Mouse (Mus musculus) hematopoietic stem cell, adult 5-6 weeks (primary cell): Measurements from ENCODE around the gene Gm29427. TPM values are rescaled to one million over a fixed set of nuclear protein-coding genes. Genes with fewer than 3 reads are reported as not detected.

Source experiments
- ATAC-seq, 2 experiments: fragments of 125-278 bp in 1 of 2; replicated peaks in 1 of 2; 2 replicates each; pipeline ENCODE4 v1.8.0; 2016 to 2017; ENCODE audit warnings: inconsistent platforms in 2 of 2, mild to moderate bottlenecking in 2 of 2, moderate number of reproducible peaks in 2 of 2, low read depth in 1 of 2, moderate TSS enrichment in 1 of 2; ENCODE audit not compliant: low FRiP score in 2 of 2, poor library complexity in 2 of 2, severe bottlenecking in 2 of 2, insufficient read depth in 1 of 2, low TSS enrichment in 1 of 2
- total RNA-seq: library from RNA; stranded (forward); fragments of 172-1452, 232-1000 nt; gene quantifications from 2 replicates; pipeline ENCODE4 v1.2.3, GENCODE M21; 2017

The Gm29427 gene
- total RNA-seq = not detected in 2 replicates

DNA sequence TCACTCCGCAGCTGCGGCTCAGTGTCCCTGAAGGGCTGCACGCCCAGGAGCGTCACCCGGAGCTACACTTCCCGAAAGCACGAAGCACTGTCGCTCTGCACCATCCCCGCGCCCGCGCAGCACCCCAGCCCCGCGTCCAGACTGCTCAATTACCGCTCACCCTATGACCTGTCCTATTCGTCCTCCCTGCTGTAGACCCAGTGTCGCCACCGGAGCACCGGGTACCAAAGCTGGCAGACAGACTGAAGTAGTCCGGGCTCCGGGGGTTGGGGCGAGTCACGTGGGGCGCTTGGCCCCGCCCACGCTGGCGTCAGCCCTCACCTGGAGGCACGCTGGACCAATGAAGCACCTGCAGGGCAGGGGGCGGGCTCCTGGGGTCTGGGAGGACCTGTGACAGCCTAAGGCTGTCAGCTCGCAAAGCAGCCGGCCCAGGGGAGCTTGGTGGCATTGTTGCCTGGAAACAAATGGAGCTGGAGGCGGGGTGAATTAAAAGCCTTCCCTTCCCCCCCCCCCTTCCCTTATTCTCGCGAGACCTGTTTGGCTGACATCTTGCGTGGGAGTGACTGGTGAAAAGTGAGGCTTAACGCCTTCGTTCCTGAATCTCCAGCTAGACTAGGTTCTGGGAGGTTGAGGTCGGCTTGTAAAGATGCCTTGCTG lies at the start of gene Gm29427:
Gene Gm29427, minus strand, starts transcription at position 239 of the 657 bp plus-strand sequence.
- ATAC-seq = peak; percentile 75 to 78

DNA sequence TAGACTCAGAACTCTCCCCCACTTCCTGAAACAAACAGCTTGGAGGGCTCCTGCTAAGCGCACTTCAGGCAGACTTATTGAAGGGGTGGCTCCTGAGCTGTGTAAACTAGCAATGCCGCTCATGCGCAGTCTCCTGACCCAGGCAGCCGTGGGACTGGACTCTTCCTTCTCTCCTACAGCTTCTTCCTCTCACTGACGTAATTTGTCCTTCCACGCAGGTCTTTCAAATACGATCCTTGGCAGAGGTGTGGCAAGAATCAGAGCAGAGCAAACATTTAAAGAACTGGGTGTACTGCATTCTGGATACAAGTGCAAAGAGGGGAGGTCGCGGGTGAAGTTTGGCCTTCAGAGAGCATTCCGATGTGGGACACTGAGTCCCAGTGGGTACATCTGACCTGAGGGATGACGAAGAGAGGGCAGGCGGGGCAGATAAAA lies 48.4 kb upstream of the Gm29427 start:
- peak; percentile 51 to 80; a peak in 3 of 4 replicates for ATAC-seq

DNA sequence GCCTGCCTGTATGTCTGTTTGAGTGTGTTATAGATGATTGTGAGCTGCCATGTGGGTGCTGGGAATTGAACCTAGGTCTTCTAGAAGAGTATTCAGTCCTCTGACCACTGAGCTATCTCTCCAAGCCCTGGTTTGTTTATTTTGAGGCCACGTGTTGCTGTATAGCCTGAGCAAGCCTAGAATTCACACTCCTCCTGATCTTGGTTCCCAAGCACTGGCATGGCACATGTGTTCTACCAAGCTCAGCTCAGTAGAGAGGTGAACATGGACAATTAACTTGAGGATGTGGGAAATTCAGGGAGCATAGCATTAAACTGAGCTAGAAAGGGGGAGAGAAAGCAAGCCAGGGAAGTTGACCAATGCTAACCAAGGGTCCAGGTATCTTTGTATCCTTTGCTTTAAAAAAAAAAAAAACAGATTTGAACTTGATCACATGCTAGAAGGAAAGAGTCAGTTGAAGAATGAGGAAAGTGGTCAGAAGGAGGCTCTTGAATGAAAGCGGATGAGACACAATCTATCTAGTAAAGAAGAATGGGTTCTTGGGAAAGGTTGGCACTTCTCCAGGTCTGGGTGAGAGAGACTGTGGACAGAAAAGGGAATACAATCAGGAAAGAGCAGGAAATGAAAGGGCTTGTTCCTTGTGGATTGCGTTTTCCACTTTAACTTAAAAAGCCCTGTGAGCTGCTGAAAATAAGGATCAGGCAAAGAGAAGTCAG lies 46.6 kb upstream of the Gm29427 start:
- no peak for ATAC-seq

DNA sequence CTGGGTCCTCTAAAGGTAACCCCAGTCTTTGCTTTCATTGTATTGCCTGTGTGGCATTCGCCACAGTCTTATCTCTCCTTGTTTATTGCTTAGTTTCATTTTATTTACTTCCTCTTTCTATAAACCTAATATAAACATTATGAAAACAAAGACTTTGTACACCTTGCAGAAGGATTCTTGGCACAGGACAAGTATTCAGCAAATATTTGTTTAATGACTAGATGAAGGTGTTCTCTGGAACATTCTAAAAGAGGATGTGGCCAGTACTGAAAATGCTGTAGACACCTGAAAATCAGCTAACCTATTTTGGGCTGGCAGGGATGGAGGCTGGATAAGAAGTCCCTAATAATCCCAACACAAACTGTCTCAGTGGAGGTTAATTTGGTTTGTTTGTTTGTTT lies 46.0 kb upstream of the Gm29427 start:
- ATAC-seq = no peak

DNA sequence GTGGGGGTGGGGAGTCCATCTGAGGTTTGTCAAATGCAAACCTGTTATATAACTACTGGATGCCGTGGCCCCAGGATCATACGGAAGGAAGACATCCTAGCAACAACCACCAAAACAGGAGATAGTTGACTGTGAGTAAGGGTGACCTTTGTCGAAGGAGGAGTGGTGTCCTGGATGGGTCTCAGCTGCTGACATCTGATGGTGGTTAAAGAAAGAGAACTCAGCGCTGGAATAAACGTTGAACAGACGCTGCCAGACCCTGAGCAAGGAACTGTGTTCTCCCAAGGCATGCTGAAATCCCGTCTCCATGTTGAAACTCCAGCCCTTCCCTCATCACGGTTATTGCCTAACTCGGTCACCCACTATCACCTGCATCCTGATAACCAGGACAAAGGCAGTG lies 44.1 kb upstream of the Gm29427 start:
- ATAC-seq = no peak

DNA sequence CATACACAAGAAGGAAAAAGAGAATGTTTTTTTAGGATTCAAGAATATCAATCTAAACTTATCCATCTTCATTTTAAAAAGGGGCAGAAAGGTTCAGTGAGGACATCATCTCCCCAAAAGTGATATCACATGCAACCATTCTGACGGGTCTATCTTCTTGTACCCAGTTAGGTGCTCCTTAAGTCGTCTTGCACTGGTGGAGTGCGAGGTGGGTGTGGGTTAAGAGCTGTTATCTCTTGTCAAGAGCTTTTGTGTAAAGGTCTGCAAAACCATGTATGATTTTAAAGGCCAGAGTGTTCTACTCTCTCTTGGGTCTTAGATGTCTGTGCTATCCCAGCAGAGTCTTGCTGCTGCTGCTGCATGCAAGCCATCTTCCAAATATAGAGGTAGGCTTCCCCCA lies 31.2 kb upstream of the Gm29427 start:
- no peak for ATAC-seq

DNA sequence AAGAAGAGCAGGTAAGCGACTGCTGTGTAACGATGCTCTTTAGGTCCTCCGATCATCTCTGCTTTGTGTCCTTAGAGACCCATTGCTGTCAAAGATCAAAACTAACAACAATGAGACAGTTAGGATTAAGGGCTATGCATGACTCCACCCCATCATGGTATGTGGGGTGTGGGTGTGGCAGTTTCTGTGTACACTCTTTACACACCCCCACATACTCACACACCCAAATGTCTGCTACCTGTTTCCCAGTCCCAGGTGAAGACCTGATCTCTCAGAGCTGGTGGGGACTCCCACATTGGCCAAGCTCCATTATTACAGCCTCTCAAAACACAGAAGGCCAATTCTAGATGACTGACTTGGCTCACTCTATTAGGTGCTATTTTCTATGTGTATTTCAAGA lies 30.0 kb upstream of the Gm29427 start:
- ATAC-seq = no peak

DNA sequence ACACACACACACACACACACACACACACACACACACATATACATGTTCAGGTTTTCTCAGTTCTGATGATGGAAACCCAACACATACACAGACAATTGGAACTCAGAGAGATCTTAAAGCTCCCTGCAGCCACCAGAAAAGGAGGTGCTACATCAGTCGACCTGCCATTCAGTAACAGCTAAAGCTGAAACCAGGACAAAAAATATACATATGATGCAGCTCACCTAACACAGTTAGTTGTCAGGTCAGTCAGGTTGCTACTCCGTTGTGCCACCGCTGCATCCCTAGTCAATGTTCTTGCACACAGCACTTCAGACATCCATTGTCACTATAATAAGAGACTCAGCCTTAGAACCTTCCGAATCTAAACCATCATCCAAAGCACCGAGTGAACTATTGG lies 29.4 kb upstream of the Gm29427 start:
- no peak for ATAC-seq

DNA sequence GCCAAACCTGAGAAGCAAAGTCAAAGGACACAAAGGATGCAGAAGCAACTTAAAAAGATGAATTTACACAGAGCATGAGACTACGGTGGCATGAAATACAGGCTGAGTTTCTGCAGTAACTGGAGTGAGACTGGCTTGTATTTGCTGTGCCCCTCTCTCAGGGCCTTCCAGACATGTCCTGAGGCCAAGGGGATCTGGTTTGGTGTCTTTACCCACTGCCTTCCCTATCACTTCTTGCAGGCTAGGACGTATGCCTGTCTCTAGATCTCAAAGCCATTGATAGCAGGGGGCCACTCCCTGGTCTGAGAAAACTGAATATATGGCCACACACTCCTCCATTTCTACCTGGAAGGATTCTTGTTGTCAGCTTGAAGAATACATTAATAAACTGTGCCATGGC lies 28.6 kb upstream of the Gm29427 start:
- ATAC-seq = no peak

DNA sequence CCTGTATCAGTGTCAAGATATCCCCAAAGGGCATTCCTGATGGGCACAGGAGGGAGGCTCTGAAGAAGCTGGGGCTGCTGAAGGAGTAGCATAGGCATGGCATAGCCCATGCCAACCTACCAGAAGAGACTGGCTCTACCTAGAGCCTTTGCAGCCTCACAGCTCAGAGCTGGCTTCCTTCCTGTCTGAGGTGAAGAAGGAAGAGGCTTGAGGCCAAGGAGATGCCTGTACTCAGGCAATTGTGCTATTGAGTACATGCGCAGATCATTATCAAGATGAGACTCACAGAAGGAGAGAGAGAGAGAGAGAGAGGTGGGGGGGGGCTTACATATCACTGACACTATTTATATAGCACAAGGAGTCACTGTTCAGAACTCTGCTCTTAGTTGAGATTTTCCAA lies 28.2 kb upstream of the Gm29427 start:
- ATAC-seq = 0 out of 4 replicates have a peak, but pooled peaks of 1 of the 2 experiments have one; percentile 33

DNA sequence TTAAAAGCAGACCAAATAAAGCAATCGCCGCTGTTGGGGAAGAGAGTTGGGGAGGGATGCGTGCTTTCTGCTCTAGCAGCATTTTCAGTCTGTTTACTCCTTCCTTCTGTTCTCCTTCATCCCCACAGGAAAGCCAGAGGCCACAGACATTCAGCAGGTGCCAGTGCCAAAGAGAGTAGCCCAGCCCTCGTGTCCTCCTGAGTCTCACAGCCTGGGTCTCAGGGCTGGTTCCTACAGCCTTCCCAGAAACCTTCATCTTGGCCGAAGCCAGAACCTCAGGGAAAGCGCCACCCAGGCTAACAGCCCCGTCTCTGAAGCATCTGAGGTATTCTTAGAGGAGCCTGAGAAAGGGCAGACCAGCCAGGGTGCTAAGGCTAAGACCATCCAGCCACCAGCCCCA lies 26.6 kb upstream of the Gm29427 start:
- no peak for ATAC-seq

DNA sequence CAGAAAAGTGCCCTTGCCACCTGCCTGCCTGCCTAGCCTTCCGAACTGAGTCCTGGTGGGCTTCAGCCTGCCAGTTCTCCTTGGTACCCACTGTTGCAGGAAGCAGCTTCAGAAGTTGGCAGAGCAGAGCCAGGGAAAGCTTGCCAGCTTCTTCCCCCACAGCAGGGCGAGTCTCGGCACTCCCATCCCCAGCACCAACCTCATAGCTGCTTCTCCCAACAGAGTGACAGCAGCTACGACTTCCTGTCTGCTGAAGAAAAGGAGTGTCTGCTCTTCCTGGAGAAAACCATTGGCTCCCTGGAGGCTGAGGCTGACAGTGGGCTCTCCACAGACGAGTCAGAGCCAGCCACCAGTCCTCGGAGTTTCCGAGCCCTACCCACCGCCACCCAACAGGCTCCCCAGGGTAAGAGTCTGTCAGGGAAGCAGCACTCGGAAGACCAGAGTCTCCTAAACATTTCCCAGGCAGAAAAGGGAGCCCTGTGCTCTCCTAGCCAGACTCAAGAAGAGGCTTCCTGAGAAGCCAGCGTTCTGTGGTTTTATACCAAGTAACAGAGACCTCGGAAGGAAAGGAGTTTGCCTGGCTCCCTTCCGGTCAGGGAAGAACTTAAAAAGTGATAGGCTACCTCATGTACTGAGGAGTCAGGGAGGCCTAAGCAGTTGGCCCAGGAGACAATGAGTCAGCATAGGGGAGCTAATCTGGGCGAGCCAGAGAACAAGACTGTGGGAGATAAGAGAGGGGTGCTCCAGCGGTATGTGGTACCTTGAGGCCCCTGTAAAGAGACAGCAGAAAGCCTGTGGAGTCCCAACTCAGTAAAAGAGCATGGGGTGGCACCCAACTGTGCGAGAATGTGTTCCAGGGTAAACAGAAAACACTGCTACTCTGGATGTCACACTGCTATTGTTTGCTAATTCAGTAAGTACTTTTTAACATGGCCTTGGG lies 25.5 kb upstream of the Gm29427 start:
- peak; percentile 63 to 71 for ATAC-seq

DNA sequence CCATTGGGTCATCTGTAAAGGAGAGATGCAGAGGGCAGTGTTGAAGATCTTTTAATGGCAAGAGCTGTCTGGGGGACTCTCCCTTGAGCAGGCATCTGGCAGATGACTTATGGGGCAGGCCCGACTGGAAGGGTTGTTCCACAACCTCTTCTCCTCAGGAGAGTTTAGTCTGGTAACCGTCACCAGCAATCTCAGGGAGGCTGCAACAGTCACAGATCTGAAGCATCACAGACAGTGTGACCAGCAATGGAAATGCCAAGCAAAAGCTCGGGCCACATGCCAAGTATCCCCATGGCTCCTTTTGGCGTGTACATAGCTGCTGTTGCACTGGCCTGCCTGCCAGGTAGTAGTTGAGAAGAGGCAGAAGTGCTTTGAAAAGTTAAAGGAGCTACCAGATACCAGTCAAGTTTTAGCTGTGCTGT lies 24.6 kb upstream of the Gm29427 start:
- ATAC-seq = no peak

DNA sequence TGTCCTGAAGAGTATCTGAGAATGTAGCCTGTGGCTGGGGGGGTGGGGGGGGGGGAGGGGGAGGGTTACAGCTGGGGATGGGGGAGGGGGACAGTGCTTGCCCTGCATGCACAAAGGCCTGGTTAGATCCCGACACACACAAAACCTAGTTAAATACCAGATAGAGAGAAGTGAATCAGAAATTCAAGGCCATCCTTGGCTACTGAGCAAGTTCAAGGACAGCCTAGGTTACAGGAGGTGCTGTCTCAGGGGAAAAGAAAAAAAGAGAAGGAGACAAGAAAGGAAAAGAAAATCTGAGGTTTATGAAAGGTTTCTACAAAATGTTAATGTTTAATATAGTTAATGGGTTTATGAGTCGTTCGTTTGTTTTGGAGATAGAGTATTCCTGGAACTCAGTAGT lies 24.0 kb upstream of the Gm29427 start:
- ATAC-seq = no peak

DNA sequence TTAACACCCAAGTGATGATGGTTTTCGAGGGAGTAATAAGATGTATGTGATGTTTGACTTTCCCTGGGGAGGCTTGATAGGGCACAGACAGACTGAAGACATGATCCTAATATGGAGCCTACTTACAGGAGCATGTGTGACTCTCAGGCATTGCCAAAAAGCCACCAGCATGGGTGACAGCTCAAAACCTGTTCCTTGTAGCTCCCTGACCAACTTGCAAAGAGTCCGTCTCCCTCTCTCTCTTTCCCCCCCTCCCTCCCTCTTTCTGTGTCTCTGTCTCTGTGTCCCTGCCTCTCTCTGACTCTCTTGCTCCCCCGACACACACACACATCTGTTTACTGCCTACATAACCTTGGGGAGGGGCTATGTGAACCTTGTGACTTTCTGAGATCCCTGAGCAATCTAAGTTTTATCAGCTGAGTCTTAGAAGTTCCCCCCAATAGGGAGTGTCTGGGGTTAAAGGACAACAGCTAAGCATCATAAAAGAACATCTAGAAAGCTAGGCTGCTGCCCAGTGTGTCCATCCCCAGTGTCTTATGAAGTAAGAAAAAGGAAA lies 23.0 kb upstream of the Gm29427 start:
- ATAC-seq = no peak

DNA sequence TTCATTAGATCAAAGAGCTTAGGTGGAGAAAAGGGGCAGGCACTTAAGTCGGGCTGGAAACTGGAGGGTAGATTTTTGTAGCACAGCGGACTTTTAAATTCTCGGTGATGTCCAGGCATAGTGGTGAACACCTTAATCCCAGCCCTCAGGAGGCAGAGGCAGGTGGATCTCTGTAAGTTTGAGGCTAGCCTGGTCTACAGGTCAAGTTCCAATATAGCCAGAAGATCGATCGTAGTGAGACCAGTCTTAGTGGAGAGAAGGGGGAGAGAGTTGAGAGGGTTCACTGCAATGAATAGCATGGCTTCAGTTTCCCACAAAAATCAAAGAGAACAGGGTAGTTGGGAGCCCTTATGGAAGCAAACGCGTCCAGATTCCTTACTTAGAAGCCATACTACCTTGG lies 22.3 kb upstream of the Gm29427 start:
- no peak for ATAC-seq

DNA sequence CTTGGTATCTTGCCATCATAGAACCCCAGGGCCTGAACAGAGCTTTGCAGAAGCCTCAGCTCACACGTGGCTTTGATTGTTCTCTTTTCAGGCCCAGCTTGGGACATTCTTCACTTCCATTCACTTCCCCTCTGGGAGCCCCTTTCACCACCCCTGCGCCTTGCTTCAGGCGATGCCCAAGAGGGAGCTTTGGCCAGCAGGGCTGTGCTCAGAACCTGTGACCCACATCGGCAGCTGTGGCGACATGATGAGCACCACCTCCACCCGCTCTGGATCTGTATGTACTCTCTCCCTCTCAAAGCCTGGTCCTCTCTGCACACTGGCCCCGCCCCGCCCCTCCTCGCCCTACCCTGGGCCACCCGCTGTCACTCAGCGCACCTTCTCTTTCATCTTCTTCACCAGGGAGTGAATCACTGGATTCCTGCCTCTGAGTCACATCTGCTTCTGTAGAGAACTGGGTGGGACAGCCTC lies 21.8 kb upstream of the Gm29427 start:
- ATAC-seq = no peak
